Mouse (Mus musculus): ENCODE results near the gene Gm9918. TPM values are rescaled to one million over a fixed set of nuclear protein-coding genes. Genes with fewer than 3 reads are reported as not detected.
"Not testable (repeated sequence)": the region's sequence is repeated elsewhere in the genome, so short reads cannot be mapped to it uniquely, and the experiment has no call there.

The Gm9918 gene
- total RNA-seq (2015) (not detected in 2 replicates), total RNA-seq (2017) (not detected in 2 replicates)

DNA sequence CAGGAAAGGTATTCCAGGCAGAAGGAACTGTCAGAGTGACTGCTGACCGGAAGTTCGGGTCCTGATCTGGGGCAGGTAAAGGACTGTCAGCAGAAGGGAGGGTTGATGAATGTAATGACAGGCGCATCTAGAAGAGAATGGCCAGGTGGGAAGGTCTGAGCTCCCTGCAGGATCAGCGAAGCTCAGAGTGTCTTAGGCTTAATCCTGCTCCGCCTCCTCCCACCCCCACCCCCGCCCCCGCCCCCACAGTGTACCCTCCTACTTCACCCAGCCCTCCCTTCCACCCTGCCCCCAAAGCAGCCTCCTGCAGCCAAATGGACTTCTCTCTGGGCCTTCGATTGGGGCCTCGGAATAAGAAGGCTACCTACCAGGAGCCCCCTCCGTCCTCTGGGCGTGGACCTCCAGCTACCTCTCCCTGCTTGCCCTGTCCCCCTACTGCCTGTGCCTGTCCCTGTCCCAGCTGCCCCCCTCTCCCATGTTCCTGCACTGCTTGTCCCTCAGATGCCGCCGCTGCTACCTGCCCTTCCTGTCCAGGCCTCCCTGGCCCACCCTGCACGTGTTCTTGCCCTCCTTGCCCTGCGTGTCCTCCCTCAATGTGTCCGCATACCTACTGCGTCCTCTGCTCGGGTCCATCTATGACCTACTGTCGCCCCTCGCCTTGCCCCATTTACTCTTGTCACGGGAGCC is at the start of gene Gm9918:
TSS of gene Gm9918 (plus strand) at position 290 of the 687 bp plus-strand sequence.
- no peak for ATAC-seq (ENCODE audit: poor library complexity, severe bottlenecking)

DNA sequence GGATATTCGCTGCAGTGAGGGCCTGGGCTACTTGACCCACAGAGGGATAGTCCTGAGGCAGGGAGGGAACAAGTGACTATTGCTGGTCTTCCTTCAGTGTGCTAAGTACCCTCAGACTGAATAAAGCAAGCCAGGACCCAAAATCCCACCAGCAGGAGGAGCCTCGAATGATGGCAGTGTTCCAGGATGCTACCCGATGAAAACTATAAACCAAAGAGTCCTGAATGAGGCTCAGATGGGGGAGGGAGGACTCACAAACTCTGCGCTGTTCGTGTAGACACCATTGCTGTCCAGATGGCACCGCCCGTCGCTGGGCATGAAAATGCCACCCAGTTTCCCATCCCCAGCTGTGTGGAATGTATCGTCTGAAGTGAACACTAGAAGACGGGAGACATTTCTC is 48.0 kb upstream of the Gm9918 start:
- no peak for ATAC-seq (ENCODE audit: poor library complexity, severe bottlenecking)

GRCm38 (mm10) chr15:102224186-102224991 is 46.0 kb upstream of the Gm9918 start:
- peak; percentile 88 for ATAC-seq (ENCODE audit: poor library complexity, severe bottlenecking)

DNA sequence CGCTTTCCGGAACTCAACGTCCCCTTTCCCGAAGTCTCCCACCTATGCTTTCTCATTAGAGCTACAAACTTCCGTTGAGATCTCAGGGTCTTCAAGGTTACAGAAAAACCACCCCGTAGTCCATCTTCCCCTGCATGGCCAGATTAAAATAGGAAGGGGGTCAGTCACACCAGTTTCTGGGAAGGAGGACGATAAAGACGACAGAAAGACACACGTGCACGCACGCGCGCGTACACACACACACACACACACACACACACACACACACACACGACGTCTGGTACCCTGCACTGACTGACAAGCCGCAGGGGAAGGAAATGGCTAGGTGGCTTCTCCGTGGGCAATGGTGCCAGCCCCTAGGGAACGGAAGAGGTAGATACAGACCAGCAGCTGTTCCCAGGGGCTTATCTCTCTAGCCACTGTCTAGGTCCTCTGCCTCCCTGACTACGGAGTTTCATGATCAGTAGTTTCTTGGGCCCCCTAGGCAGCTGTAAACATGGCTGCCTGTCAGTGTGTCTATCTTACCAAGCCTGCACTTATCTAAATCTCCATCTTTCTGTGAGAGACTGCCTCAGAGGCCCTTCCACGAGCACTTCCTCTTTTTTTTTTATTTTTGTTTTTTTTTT is 45.3 kb upstream of the Gm9918 start:
- ATAC-seq (ENCODE audit: poor library complexity, severe bottlenecking) = peak; percentile 80

GRCm38 (mm10) chr15:102225619-102226018 is 44.7 kb upstream of the Gm9918 start:
- not testable (repeated sequence) for ATAC-seq (ENCODE audit: poor library complexity, severe bottlenecking)

DNA sequence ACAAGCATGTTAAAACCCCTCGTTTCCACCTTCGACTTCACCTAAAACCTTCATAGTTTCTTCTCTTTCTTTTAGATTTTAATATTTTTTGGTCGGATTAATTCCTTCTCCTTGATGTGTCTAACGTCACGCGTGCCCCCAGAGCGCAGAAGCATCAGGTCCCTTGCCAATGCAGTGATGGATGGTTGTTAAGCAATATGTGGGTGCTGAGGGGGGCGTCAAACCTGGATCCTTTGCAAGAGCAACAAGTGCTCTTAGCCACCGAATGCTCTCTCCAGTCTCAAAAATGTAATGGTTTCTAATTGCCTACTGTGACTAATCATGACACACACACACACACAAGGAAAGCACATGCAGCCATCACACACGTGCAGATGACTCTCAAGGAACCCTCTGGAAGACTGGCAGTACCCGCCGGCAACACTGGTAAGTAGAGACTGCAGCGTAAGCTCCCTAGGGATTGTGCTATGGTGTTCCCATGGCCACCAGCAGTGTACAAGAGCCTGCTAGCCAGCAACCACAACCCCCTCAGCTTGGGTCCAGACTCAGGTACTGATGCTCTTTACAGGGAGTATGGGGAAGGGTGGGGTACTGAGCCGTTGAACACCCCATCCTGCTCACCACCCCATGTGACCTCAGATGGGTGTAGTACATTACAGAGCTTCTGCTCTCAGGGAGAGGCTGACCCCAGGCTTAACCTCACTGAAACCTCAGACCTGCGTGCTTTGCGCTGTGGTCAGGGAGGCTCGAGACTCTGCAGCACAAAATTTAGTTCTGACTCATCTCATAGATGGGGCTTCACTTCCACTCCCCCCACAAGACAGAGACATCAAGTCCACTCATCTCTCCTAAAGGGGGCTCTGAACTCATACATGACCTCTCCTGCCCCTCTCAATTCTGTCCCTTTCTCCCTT is 39.7 kb upstream of the Gm9918 start:
- ATAC-seq (ENCODE audit: poor library complexity, severe bottlenecking) = peak; percentile 72

- ATAC-seq (ENCODE audit: poor library complexity, severe bottlenecking) = peak; percentile 79
Measured at GRCm38 (mm10) chr15:102231748-102232147, 38.6 kb upstream of the Gm9918 start, which contains the start of gene Itgb7. TSS of gene Itgb7 (minus strand) at chr15:102231944.

- no peak for ATAC-seq (ENCODE audit: poor library complexity, severe bottlenecking)
Measured at GRCm38 (mm10) chr15:102232764-102233163, 37.6 kb upstream of the Gm9918 start.

DNA sequence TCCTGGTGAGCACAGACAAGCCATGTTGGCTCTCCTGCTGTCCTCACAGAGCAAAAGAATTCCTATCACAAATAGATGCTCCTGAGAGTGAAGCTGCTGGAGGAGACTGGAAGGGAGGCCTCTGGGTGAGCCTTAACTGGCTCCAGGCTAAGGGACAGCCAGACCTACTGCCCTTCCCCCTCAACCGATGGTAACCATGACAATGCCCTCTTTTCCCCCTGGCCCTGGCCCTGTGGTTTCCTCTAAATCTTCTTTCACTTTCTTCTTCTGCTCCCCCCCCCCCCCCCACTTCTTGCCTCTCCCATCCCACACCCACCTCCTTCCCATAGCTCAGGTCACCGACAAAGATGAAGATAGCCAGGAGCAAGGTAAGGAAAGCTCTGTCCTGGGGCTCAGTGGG is 36.5 kb upstream of the Gm9918 start:
- 0 out of 2 replicates have a peak, but pooled peaks have one; percentile 19 for ATAC-seq (ENCODE audit: poor library complexity, severe bottlenecking)

- no peak for ATAC-seq (ENCODE audit: poor library complexity, severe bottlenecking)
Measured at GRCm38 (mm10) chr15:102235371-102236027, 34.9 kb upstream of the Gm9918 start.

DNA sequence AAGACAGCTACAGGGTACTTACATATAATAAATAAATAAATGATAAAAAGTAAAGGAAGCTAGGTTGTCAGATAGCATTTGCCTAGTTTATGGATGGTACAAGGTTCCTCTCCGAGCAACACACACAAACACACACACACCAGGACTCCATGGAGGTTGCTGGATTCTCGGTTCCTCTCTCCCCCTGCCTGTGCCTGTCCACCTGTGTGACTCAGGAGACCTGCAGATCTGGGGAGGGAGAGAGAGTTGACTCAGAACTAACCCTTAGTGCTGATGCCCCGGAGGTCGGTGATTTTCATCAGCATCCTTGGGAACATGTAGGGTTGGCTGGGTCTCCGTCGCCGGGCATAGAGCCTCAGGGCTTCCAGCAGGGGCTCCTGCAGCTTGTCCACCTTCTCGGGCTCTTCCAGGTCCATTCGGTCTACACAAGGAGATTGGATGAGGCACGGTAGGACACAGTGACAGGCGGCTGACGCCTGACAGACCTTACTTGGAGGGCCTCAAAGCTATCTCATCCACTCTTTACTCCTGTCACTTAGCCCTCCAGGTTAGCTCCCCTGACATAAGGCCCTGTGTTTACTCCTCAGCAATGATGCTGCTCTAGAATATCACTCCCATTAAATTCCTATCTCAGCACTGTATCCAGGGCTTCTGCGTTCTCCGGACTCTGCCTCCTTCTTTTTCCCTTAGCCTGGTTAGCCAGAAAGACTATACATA is 31.7 kb upstream of the Gm9918 start:
- no peak for ATAC-seq (ENCODE audit: poor library complexity, severe bottlenecking)

- ATAC-seq (ENCODE audit: poor library complexity, severe bottlenecking) = peak; percentile 59
Measured at GRCm38 (mm10) chr15:102239260-102239590, 31.1 kb upstream of the Gm9918 start.

- no peak for ATAC-seq (ENCODE audit: poor library complexity, severe bottlenecking)
Measured at GRCm38 (mm10) chr15:102239851-102240250, 30.5 kb upstream of the Gm9918 start.

DNA sequence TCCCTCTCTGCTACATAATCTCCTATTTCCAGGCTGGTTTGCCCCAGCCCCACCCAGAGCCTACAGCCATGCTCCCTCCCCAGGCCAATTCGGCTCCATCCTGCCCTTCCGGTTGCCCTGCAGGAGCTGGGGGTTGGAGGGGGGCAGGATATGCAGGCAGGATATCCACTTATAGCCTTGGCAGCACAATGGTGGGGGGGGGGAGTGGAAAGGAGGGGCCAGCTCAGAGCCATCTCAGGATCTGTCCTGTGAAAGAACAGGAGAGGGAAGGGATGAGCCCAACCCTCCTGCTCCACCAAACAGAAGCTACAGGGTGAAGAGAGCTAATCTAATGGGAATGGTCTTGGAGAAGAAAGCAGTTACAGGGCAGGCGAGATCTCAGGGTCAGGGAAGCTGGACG is 29.8 kb upstream of the Gm9918 start:
- no peak for ATAC-seq (ENCODE audit: poor library complexity, severe bottlenecking)

DNA sequence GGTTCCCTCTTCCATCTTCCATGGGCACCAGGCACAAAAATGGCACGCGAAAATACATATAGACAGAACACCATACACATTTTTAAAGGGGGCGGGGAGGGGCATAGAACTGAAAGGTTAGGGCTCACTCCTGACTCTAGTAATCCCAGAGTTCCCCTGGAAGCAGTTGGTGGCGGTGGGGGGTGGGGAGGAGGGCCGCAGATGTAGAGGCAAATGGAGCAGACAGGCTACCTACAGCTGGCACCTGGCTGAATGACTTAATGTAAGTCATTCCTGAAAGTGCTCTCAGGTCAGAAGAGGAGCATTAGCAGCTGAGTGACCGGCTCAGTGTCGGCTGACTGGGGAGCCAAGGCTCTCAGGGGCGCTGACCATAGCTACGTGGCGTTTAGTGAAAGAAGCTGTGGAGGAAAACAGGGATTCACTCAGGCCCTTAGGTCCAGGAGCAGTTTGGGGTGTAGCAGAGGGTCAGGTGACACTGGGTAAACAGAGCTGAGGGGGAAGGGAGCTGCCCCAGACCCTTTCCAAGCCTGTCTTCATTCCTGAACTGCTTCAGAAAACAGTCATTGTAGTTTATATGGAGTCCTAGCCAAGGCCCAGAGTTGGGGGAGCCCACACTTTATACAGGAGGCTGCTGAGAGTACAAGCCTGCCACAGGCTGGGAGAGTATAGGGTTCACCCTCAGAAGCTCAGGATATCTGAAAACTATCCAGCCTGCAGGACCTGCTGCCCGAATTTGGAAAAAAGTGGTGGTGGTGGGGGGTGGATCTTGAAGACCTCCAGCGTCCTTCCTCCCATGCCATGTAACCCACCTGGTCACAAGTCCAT is 27.7 kb upstream of the Gm9918 start:
- ATAC-seq (ENCODE audit: poor library complexity, severe bottlenecking) = no peak

DNA sequence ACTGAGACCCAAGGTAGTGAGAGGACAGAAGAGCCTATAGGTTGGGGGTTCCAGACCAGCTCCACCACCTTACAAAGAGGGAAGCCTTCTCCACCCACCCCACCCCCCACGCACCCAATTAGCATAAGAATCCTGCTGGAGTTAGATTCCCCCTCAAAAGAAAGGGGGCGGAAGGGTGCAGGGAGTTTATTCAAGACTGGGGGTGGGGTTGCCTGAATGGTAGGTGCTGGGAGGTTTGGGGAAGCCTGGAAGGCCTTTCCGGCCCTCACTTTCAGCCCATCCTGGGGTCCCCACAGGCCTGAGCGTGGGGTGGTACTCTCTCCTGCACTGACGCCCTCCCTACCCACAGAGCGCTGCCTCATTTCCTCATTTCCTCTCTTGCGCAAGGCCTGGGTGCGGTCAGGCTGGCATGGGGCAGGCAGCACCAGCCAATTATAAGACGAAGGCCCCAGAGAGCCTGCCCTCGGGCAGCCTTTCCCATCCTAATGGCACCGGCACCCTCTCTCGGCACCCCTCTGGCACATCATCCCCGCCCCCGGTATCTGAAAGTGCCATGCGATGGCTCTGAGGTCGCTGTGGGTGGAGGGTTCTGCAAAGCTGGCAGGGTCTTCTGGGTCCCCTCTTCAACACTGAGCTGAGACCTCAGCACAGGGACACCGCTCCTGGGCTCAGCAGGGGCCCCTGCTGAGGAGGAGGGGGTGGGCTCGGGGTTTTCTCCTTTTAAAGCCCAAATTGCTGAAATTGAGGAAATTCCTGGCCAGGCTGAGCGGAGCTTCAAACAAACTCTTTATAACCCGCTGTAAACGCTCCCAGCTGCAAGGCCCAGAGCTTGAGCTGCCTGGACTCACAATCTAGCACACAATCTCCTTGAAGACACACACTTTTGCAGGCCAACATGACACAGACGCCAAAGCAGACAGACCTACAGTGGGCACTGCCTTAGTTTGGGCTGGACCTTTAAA is 26.9 kb upstream of the Gm9918 start:
- peak; percentile 66 for ATAC-seq (ENCODE audit: poor library complexity, severe bottlenecking)

All from megakaryocyte, adult 5-6 weeks (primary cell).